Mouse (Mus musculus): ENCODE measurements around the gene Plxna3. TPM values are rescaled to one million over a fixed set of nuclear protein-coding genes. Genes with fewer than 3 reads are reported as not detected.

Gene Plxna3
- 4.2 and 6.4 TPM in 2 replicates for polyA plus RNA-seq (2015; fragmentation: Nextera tagmentation; extraction: Ambion mirVana)

GRCm38 (mm10) chrX:74328725-74329161 lies at the start of gene Plxna3:
Plxna3 (plus strand) TSS chrX:74329066.

GRCm38 (mm10) chrX:74281732-74282394 lies 47.0 kb upstream of the Plxna3 start, which contains the start of the genes Taz and Dnase1l1:
Taz (plus strand) TSS chrX:74281912.
Dnase1l1 (minus strand) TSS chrX:74282337.

GRCm38 (mm10) chrX:74296538-74297448 lies 32.1 kb upstream of the Plxna3 start, which contains the start of gene Atp6ap1:
Atp6ap1 (plus strand) TSS chrX:74297097.

GRCm38 (mm10) chrX:74304867-74305700 lies 23.8 kb upstream of the Plxna3 start, which contains the start of gene Gdi1:
Gdi1 (plus strand) TSS chrX:74304998.

GRCm38 (mm10) chrX:74312540-74313464 lies 16.1 kb upstream of the Plxna3 start, which contains the start of gene Fam50a:
Fam50a (plus strand) TSS chrX:74313033.

GRCm38 (mm10) chrX:74353467-74353770 lies 24.6 kb downstream of the Plxna3 start, which contains the start of gene Lage3:
Lage3 (minus strand) TSS chrX:74353618.

GRCm38 (mm10) chrX:74372888-74373549 lies 44.2 kb downstream of the Plxna3 start, which contains the start of the genes Ubl4a and Slc10a3:
Ubl4a (minus strand) TSS chrX:74373218.
Slc10a3 (minus strand) TSS chrX:74373349.

GRCm38 (mm10) chrX:74392535-74393443 lies 63.9 kb downstream of the Plxna3 start, which contains the start of the genes Fam3a and Ikbkg:
Fam3a (minus strand) TSS chrX:74393272.
Ikbkg (plus strand) TSS chrX:74393290.

Small RNA genes within 50 kb of the gene (microRNA-seq; reads per million reads assigned to microRNA genes)
- gene Mir7092 (ENCODE audit: borderline replicate concordance, insufficient number of aligned reads), result 1.8 reads per million

Other genes starting within 250 kb of the Plxna3 start
- gene Opn1mw, start 201.6 kb upstream of the Plxna3 start, polyA plus RNA-seq (2015; fragmentation: Nextera tagmentation; extraction: Ambion mirVana), result 0.25 TPM in 1 of 2 replicates, not detected in the other
- 5.3 and 10.1 TPM in 2 replicates for gene Mecp2, start 193.7 kb upstream of the Plxna3 start, polyA plus RNA-seq (2015; fragmentation: Nextera tagmentation; extraction: Ambion mirVana)
- gene Tex28, start 161.2 kb upstream of the Plxna3 start, polyA plus RNA-seq (2015; fragmentation: Nextera tagmentation; extraction: Ambion mirVana), result not detected in 2 replicates
- not detected in 2 replicates for gene Tktl1, start 151.8 kb upstream of the Plxna3 start, polyA plus RNA-seq (2015; fragmentation: Nextera tagmentation; extraction: Ambion mirVana)
- gene Flna, start 79.2 kb upstream of the Plxna3 start, polyA plus RNA-seq (2015; fragmentation: Nextera tagmentation; extraction: Ambion mirVana), result 59.1 and 60.0 TPM in 2 replicates
- gene Emd, start 74.4 kb upstream of the Plxna3 start, polyA plus RNA-seq (2015; fragmentation: Nextera tagmentation; extraction: Ambion mirVana), result 12.4 and 12.5 TPM in 2 replicates
- gene Rpl10, start 58.3 kb upstream of the Plxna3 start, polyA plus RNA-seq (2015; fragmentation: Nextera tagmentation; extraction: Ambion mirVana), result 795 and 803 TPM in 2 replicates
- 63.7 and 108 TPM in 2 replicates for gene Taz, start 47.2 kb upstream of the Plxna3 start, polyA plus RNA-seq (2015; fragmentation: Nextera tagmentation; extraction: Ambion mirVana)
- 19.2 and 21.0 TPM in 2 replicates for gene Dnase1l1, start 46.7 kb upstream of the Plxna3 start, polyA plus RNA-seq (2015; fragmentation: Nextera tagmentation; extraction: Ambion mirVana)
- gene Atp6ap1, start 32.0 kb upstream of the Plxna3 start, polyA plus RNA-seq (2015; fragmentation: Nextera tagmentation; extraction: Ambion mirVana), result 107 and 140 TPM in 2 replicates
- gene Gdi1, start 24.1 kb upstream of the Plxna3 start, polyA plus RNA-seq (2015; fragmentation: Nextera tagmentation; extraction: Ambion mirVana), result 158 and 175 TPM in 2 replicates
- gene Fam50a, start 16.0 kb upstream of the Plxna3 start, polyA plus RNA-seq (2015; fragmentation: Nextera tagmentation; extraction: Ambion mirVana), result 38.3 and 51.4 TPM in 2 replicates
- gene Lage3, start 24.6 kb downstream of the Plxna3 start, polyA plus RNA-seq (2015; fragmentation: Nextera tagmentation; extraction: Ambion mirVana), result 150 and 170 TPM in 2 replicates
- 61.6 and 67.4 TPM in 2 replicates for gene Ubl4a, start 44.2 kb downstream of the Plxna3 start, polyA plus RNA-seq (2015; fragmentation: Nextera tagmentation; extraction: Ambion mirVana)
- 15.6 and 28.1 TPM in 2 replicates for gene Slc10a3, start 44.3 kb downstream of the Plxna3 start, polyA plus RNA-seq (2015; fragmentation: Nextera tagmentation; extraction: Ambion mirVana)
- gene Fam3a, start 64.2 kb downstream of the Plxna3 start, polyA plus RNA-seq (2015; fragmentation: Nextera tagmentation; extraction: Ambion mirVana), result 27.4 and 32.8 TPM in 2 replicates
- gene Ikbkg, start 64.2 kb downstream of the Plxna3 start, polyA plus RNA-seq (2015; fragmentation: Nextera tagmentation; extraction: Ambion mirVana), result 12.7 and 15.7 TPM in 2 replicates
- gene G6pdx, start 100.1 kb downstream of the Plxna3 start, polyA plus RNA-seq (2015; fragmentation: Nextera tagmentation; extraction: Ambion mirVana), result 34.2 and 68.2 TPM in 2 replicates
- gene Gm6880, start 152.3 kb downstream of the Plxna3 start, polyA plus RNA-seq (2015; fragmentation: Nextera tagmentation; extraction: Ambion mirVana), result 0.28 TPM in 1 of 2 replicates, not detected in the other
- not detected in 2 replicates for gene Olfr1326-ps1, start 245.8 kb downstream of the Plxna3 start, polyA plus RNA-seq (2015; fragmentation: Nextera tagmentation; extraction: Ambion mirVana)